Mouse (Mus musculus) thymus, postnatal 36 days (tissue): Measurements from ENCODE around the gene Ica1l.
"Not testable (repeated sequence)": the region's sequence is repeated elsewhere in the genome, so short reads cannot be mapped to it uniquely, and the experiment has no call there.

ENCODE experiments used
- DNase-seq, 2 experiments: peaks; one replicate each; pipeline ENCODE4 v3.0.0; 2022; ENCODE audit warnings: mixed read lengths in 2 of 2

Gene Ica1l

DNA sequence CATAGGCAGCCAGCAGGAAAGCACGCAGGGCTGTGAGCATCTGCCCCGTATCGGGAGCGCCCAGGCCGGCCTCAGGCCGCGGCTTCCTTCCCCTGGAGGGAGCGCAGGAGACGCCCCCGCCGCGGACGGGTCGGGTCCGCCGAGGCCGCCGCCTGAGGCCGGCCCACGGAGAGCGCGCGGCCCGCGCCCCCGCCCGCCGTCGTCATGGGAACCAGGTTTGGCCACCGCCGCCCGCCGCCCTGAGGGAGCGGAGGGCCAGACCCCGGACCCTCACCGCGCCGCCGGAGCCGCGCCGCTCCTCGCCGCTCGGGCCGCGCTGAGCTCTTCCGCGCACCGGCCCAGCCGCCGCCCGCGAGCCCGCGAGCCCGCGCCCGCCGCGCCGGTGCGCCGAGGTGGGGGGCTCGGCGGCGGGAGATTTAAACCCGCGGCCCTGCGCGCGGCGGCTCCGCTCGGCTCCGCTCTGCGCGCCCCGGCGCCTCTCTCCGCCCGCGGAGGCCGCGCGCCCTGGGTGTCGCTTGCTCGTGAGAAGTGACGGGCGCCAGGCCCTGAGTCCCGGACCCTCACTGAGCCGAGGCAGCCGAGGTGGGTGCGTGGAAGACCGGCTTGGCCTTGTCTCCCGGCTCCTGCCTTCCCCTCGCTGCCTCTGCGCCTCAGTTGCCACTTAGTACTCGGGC lies at the start of gene Ica1l:
Gene Ica1l, minus strand, starts transcription at position 389 of the 674 bp plus-strand sequence.
- DNase-seq: peak; percentile 61 to 74

- DNase-seq: no peak
Observed at GRCm38 (mm10) chr1:60076411-60076810, 33.4 kb upstream of the Ica1l start.

- peak in 1 of 2 experiments; percentile 29 for DNase-seq
Observed at GRCm38 (mm10) chr1:60075590-60075989, 32.6 kb upstream of the Ica1l start.

DNA sequence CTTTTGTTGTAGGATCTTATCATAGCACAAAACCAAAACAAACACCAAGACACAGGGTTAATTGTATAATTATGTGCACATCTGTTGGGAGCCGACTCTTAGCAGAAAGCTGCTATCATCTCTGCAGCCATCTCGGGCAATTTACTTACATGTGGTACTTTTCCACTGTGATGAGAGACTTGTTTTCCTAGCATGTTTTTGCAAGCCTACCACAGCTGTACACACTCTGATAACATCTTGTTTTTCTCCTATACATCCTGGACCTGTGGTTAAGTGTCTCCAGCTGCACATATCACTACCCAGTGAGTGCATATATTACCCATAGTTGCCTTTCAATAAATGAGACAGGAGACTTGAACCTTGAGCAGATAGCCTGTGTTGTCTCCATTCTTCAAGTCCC lies 32.0 kb upstream of the Ica1l start:
- peak; percentile 16 to 50 for DNase-seq

DNA sequence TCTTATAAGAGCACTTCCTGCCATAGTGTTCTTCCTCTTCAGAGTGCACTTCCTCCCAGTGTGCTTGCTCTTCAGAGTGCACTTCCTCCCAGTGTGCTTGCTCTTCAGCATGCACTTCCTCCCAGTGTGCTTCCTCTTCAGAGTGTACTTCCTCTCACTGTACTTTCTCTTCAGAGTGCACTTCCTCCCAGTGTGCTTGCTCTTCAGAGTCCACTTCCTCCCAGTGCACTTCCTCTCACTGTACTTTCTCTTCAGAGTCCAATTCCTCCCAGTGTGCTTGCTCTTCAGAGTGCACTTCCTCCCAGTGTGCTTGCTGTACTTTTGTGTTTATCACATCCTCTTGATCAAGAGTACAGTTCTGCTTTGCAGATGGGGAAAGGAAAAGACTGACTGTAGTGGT lies 27.7 kb upstream of the Ica1l start:
- peak; percentile 13 to 35 for DNase-seq

GRCm38 (mm10) chr1:60056310-60056709 lies 13.3 kb upstream of the Ica1l start:
- no peak for DNase-seq

DNA sequence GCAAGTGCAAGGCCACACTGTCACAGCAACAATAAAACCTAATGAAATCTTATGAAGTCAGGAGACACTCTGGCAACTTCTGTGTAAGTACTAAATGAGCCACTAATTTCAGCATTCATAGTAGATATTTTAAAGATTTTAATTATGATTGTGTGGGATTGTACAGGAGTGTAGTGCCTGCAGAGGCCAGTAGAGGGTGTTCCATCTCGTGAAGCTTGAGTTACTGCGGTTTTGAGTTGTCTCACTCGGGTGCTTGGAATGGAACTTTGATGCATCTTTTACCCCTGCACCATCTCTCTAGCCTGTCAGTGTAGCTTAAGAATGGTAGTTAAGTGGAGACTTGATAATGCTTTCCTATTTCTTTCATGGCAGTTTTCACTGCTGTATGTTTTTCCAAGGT lies 11.7 kb upstream of the Ica1l start:
- DNase-seq: peak in 1 of 2 experiments; percentile 36

GRCm38 (mm10) chr1:60047481-60047880 lies 4.5 kb upstream of the Ica1l start:
- DNase-seq: not testable (repeated sequence)

DNA sequence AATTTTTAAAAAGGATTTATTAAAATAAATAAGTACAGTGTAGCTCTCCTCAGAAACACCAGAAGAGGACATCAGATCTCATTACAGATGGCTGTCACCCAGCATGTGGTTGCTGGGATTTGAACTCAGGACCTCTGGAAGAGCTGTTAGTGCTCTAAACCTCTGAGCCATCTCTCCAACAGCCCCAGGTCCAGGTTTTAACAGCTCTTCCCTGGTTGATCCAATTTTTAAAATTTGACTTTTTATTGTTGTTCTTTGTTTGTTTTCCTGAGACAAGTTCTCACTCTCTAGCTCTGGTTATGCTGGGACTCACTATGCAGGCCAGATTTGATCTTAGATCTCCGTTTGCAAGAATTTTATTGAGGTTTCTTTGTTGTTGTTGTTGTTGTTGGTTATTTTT lies 1.6 kb upstream of the Ica1l start:
- no peak for DNase-seq

- DNase-seq: peak; percentile 39 to 49
Observed at GRCm38 (mm10) chr1:60042398-60042795, 587 bp downstream of the Ica1l start.

- DNase-seq: no peak
Observed at GRCm38 (mm10) chr1:60035044-60035443, 7.9 kb downstream of the Ica1l start.

- DNase-seq: no peak
Observed at GRCm38 (mm10) chr1:60017031-60017469, 25.9 kb downstream of the Ica1l start.

GRCm38 (mm10) chr1:60016136-60016611 lies 26.8 kb downstream of the Ica1l start:
- DNase-seq: no peak

DNA sequence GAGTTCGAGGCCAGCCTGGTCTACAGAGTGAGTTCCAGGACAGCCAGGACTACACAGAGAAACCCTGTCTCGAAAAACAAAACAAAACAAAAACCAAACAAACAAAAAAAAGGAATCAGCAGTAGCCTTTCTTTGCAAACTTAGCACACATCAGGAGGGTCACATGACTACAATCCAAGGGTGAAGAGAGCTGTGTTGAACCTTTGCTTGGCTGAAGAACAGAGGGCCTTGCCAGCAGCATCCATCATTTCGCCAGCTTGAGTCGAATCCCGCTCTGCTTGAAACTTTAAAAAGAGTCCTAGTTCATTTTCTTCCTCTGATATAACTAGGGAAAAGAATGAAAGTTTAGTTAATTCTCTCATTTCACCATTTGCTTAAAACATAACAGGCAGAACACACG lies 27.5 kb downstream of the Ica1l start:
- DNase-seq: no peak

- DNase-seq: no peak
Observed at GRCm38 (mm10) chr1:60013779-60014178, 29.2 kb downstream of the Ica1l start.

DNA sequence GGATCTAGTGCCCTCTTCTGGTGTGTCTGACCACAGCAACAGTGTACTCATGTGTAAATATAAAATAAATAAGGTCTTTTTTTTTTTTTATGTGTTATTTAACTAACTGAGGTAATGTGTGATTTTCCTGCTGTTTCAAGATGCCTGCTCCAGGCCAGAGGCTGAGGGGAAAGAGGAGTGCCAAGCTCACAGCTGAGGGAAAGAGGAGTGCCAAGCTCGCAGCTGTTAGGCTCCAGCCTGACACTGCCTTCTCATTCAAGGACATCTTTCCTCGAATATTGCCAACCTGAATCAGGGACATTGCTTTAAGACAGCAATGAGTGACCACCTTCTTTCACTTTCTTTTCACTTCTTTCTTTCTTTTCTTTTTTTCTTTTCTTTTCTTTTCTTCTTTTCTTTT lies 34.2 kb downstream of the Ica1l start:
- DNase-seq: no peak

DNA sequence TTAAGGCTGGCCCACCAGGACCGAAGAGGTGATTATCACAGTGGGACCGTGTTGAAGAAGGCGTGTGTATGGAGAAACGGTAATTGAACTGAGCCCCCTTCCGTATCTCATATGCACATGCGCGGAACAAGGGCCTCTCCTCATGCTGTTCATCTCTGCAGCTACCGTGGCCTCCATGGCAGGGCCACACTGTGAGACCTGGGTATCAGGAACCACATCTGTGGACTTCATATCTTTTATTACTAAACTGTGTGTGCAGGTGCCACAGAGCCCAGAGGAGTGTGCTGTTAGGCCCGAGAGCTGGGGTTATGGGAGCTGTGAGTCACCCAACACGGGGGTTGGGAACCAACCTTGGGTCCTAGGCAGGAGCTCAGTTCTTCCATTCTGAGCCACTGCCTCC lies 35.6 kb downstream of the Ica1l start:
- DNase-seq: no peak

DNA sequence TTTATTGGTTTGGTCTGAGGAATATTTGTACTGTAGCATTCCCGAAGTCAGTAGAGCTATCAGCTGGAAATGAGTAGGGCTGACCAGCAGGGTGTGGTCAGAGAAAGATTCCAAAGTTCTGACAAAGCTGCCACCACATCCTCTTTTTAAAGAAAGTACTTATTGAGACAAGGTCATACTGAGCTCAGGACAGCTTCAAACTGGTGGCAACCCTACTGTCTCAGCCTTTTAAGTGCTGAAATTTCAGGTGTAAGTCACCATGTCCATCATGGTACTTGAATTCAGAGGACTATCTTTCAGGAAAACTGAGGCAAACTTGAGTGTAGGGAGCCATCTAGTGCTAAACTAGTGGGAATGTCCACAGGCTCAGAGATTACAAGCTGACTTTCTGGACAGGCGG lies 42.7 kb downstream of the Ica1l start:
- no peak for DNase-seq

- DNase-seq: no peak
Observed at GRCm38 (mm10) chr1:59997352-59997751, 45.6 kb downstream of the Ica1l start.

GRCm38 (mm10) chr1:59995646-59996045 lies 47.3 kb downstream of the Ica1l start:
- DNase-seq: no peak

DNA sequence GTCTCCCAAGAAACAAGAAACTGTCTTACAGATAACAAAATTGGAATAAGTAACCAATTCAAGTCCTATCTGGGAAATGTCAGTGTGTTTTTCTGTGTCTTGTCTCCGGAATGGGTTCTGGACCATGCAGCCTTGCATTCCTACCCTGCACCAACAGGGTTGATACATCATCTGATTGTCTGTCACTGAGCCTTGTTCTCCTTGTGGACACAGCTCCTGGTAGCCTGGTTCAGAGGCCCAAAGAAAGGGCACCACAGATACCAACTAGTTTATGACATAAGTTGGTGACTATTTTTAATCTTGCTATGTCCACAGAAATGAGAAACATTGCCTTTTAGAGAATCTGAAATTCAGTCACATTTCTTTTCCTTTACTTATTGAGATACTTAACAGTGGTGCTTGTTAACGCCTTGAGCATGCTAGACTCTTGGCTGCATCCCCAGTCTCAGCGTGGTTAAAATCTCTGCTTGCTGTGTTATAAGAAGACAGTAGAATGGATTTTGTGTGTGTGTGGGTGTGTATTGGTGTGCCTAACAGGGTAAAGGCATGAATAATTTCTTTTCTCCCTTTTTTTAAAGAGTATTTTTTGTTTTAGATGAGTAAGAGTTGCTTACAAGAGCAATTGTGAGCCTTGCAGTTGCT lies 55.5 kb downstream of the Ica1l start:
- no peak for DNase-seq

GRCm38 (mm10) chr1:59986626-59987025 lies 56.4 kb downstream of the Ica1l start:
- DNase-seq: no peak

DNA sequence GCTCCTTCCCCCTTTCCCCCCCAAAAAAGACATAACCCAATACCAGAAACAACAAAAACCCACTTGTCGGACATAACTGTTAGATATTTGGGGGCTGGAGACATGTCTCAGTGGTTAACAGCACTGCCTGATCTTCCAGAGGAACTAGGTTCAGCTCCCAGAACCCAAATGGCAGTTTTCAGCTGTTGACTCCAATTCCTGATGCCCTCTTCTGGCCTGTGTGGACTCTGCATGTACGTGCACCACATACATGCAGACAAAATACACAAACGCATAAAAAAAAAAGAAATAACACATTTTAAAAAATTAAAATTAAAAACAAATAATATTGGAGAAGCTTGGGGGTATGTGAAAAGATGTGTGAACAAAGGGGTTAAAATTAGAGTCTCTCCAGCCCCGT lies 75.7 kb downstream of the Ica1l start:
- DNase-seq: peak; percentile 23 to 24

DNA sequence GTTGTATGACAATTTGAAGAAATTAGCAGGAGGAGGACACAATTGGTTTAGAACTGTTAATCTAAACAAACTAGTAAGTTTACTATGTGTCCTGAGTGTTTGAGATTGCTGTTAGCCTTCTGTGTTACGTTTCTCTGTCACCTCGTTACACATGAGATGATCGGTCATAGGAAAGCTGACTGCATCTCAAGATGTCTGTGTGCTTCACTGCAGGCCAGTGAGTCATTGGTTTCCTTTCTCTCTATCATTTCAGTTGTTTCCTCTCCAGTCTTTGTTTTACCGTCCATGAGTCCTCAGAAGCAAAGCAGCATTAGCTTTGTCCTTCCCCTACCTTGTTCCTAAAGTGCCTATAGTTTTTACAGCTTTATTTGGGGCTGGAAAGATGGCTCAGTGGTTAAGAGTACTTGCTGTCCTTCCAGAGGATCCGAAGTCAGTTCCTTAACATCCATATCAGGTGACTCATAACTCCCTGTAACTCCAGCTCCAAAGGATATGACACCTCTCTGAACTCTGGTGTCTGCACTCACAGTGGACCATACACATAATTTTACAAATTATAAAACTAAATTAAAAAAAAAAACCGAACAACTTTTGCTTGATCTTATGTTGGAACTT lies 76.7 kb downstream of the Ica1l start:
- DNase-seq: no peak
